Mouse (Mus musculus) megakaryocyte, embryonic 14.5 days (primary cell): ENCODE results near the gene Cnmd. TPM values are rescaled to one million over a fixed set of nuclear protein-coding genes. Genes with fewer than 3 reads are reported as not detected.

Experiments used
- H3K27me3 ChIP-seq: replicated peaks from 2 replicates; pipeline ENCODE3; 2012; ENCODE audit warnings: inconsistent platforms
- H3K36me3 ChIP-seq: replicated peaks from 2 replicates; pipeline ENCODE3; 2012; ENCODE audit warnings: low read length, inconsistent platforms, mixed read lengths
- H3K4me1 ChIP-seq: 2 replicates; pipeline ENCODE4 v1.6.1; 2012; ENCODE audit warnings: inconsistent platforms
- H3K4me3 ChIP-seq: replicated peaks from 2 replicates; pipeline ENCODE3; 2012; ENCODE audit warnings: moderate library complexity, mild to moderate bottlenecking, inconsistent platforms
- H3K9me3 ChIP-seq: 2 replicates; pipeline ENCODE4 v1.6.1; 2012; ENCODE audit warnings: inconsistent platforms
- FLI1 ChIP-seq: IDR thresholded peaks from 2 replicates; pipeline ENCODE4 v1.6.1; 2012; ENCODE audit warnings: low read length, inconsistent platforms, mixed read lengths
- GATA1 ChIP-seq: IDR thresholded peaks from 3 replicates; pipeline ENCODE4 v1.6.1; 2012; ENCODE audit warnings: mixed read lengths, low read length, inconsistent platforms, borderline replicate concordance
- polyA plus RNA-seq: library from polyadenylated mRNA; stranded (reverse); fragments of >175 nt; gene quantifications from 2 replicates; pipeline ENCODE4 v1.2.3, GENCODE M21; 2012; ENCODE audit warnings: low replicate concordance; ENCODE audit not compliant: insufficient read depth

Cnmd gene
- polyA plus RNA-seq, 1 experiment: not detected

GRCm38 (mm10) chr14:79677108-79677753 lies 15.3 kb upstream of the Cnmd start:
- TF ChIP-seq FLI1: no peak
- no peak for TF ChIP-seq GATA1
- no peaks in the 10 kb centered on the region for H3K4me1 ChIP-seq
- H3K27me3 ChIP-seq: peaks cover 8% of the 10 kb centered on the region
- no peaks in the 10 kb centered on the region for H3K9me3 ChIP-seq
- no peaks in the 10 kb centered on the region for H3K36me3 ChIP-seq
- H3K4me3 ChIP-seq: no peak overlapping the region

DNA sequence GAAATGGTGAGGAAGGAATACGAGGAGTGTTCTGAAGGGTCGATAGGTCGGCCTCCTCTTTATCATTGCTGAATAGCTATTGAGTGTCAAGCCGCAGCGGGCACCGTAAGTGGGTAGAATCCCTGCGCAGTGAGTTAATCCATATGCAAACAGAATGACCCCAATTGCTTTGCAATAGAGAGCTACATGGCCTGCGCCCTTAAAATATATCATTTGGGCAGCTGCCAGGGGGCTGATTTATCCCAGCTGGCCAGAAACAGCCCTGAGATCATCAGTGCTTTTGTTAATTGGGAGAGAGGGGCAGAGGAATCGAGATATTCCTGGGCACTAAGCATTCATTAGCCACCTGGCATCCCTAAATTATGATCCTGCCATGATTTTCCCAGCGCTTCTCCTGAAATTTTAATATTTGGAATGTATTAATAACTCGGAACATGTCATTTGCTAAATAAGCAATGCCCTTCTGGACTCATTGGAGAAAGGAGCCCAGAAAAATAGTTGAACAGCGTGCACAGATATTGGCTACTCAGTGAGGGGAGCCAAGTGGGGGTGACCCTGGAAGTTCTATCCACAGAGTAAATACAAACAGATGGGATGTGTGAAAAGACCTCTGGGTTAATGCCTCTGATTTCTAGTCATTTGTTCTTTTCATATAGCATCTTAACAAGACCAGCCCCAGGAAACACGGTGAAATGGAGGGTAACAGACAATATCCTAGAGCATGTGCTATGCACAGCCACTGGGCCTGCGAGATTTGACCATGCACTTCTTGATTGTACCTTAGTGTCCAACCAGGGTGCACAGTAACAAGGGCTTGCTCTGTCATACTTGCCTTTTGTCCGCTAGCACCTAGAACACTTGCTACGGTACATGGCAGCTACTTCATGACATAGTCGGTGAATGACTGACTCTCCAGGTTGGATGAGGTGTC lies 11.4 kb upstream of the Cnmd start:
- TF ChIP-seq GATA1 (no peak), FLI1 (no peak)
- Histone ChIP-seq H3K9me3 (0 out of 2 replicates have a peak, but pooled peaks cover 4% of the 10 kb centered on the region), H3K36me3 (no peaks in the 10 kb centered on the region), H3K4me3 (peak overlapping the region; percentile 4), H3K27me3 (peaks cover 8% of the 10 kb centered on the region), H3K4me1 (no peaks in the 10 kb centered on the region)

GRCm38 (mm10) chr14:79672567-79672966 lies 10.6 kb upstream of the Cnmd start:
- no peaks in the 10 kb centered on the region for H3K36me3 ChIP-seq
- 0 out of 2 replicates have a peak, but pooled peaks cover 4% of the 10 kb centered on the region for H3K9me3 ChIP-seq
- TF ChIP-seq GATA1: no peak
- peaks cover 8% of the 10 kb centered on the region for H3K27me3 ChIP-seq
- no peaks in the 10 kb centered on the region for H3K4me1 ChIP-seq
- H3K4me3 ChIP-seq: no peak overlapping the region

DNA sequence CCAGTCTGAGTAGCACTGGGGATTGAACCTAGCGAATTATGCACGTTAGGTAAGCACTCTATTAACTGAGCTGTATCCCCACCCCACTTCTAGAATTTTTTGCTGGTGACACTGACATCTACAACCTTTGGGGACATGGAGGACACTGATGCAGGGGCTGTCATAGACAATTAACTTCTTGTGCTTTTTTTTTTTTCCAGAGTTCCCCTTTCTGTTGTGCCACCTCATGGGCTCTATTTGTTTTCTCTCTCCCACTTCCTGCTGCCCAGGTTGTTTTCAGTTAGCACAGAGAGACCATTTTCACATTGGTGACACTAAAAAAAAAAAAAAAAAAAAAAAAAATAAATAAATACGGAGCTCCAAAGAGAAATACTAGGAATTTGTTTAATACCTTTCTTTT lies 9.0 kb upstream of the Cnmd start:
- 0 out of 2 replicates have a peak, but pooled peaks cover 4% of the 10 kb centered on the region for H3K9me3 ChIP-seq
- TF ChIP-seq GATA1 (no peak), FLI1 (no peak)
- H3K27me3 ChIP-seq: peaks cover 3% of the 10 kb centered on the region
- H3K4me3 ChIP-seq: no peak overlapping the region
- H3K4me1 ChIP-seq: no peaks in the 10 kb centered on the region
- no peaks in the 10 kb centered on the region for H3K36me3 ChIP-seq

GRCm38 (mm10) chr14:79661005-79661917 lies 709 bp downstream of the Cnmd start:
- peaks cover 19% of the 10 kb centered on the region for H3K4me1 ChIP-seq
- peak overlapping the region; percentile 90 for H3K4me3 ChIP-seq
- TF ChIP-seq FLI1: no peak
- no peak for TF ChIP-seq GATA1
- peaks cover 38% of the 10 kb centered on the region for H3K27me3 ChIP-seq
- no peaks in the 10 kb centered on the region for H3K9me3 ChIP-seq
- H3K36me3 ChIP-seq: no peaks in the 10 kb centered on the region

DNA sequence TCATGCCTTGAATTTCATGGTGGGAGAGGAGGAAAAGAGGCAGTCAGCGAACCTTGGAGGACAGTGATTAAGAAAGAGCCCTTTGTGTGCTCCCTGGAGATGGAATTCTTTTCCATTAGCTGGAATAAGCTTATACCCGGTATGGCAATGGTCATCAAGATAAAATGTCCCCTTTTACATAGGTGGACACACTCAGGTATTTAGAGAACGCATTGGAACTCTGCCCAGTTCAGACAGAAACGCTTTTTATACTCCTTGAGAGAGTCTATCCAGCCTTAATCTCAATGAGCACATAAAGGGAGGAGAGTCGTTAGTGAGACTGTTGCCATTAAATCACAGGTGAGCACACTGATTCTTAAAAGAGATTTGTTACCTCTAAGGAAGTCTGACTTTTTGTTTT lies 1.5 kb downstream of the Cnmd start:
- no peak overlapping the region for H3K4me3 ChIP-seq
- peaks cover 19% of the 10 kb centered on the region for H3K4me1 ChIP-seq
- TF ChIP-seq GATA1 (no peak), FLI1 (no peak)
- H3K9me3 ChIP-seq: no peaks in the 10 kb centered on the region
- H3K27me3 ChIP-seq: peaks cover 37% of the 10 kb centered on the region
- no peaks in the 10 kb centered on the region for H3K36me3 ChIP-seq

- Histone ChIP-seq H3K4me3 (no peak overlapping the region), H3K9me3 (no peaks in the 10 kb centered on the region), H3K27me3 (peaks cover 31% of the 10 kb centered on the region), H3K36me3 (no peaks in the 10 kb centered on the region), H3K4me1 (peaks cover 23% of the 10 kb centered on the region)
- TF ChIP-seq GATA1 (no peak), FLI1 (no peak)
Measured at GRCm38 (mm10) chr14:79658748-79659508, 3.0 kb downstream of the Cnmd start.

GRCm38 (mm10) chr14:79658286-79658685 lies 3.7 kb downstream of the Cnmd start:
- H3K36me3 ChIP-seq: no peaks in the 10 kb centered on the region
- H3K9me3 ChIP-seq: no peaks in the 10 kb centered on the region
- TF ChIP-seq FLI1 (no peak), GATA1 (no peak)
- H3K27me3 ChIP-seq: peaks cover 30% of the 10 kb centered on the region
- H3K4me1 ChIP-seq: peaks cover 23% of the 10 kb centered on the region
- no peak overlapping the region for H3K4me3 ChIP-seq

- H3K4me1 ChIP-seq: peaks cover 11% of the 10 kb centered on the region
- TF ChIP-seq FLI1 (no peak), GATA1 (no peak)
- no peak overlapping the region for H3K4me3 ChIP-seq
Measured at GRCm38 (mm10) chr14:79652654-79653053, 9.3 kb downstream of the Cnmd start.

More at GRCm38 (mm10) chr14:79652654-79653053, 9.3 kb downstream of the Cnmd start:
- Histone ChIP-seq H3K36me3 (no peaks in the 10 kb centered on the region), H3K9me3 (no peaks in the 10 kb centered on the region), H3K27me3 (peaks cover 5% of the 10 kb centered on the region)
